ENCODE assay signal across 8 mouse cellular contexts in genomic region chr1:86532362-86533051, GRCm38 (mm10). TPM values are rescaled to one million over a fixed set of nuclear protein-coding genes. Genes with fewer than 3 reads are reported as not detected.
DNase-seq lines count a peak whose midpoint lies in the region; ATAC-seq and TF ChIP-seq lines count a peak whose summit lies in the region.

No protein-coding gene starts in this region.

- no peaks in the 10 kb centered on the region for H3K9me3 ChIP-seq in heart, embryonic 11.5 days (replicated peaks; ENCODE audit: control insufficient read depth, low read length)
- H3K9me3 ChIP-seq in kidney, embryonic 15.5 days (replicated peaks): no peaks in the 10 kb centered on the region

- H3K27me3 ChIP-seq in heart, embryonic 11.5 days (ENCODE audit: control insufficient read depth, insufficient read depth, low read length): no peaks in the 10 kb centered on the region
- no peaks in the 10 kb centered on the region for H3K27me3 ChIP-seq in kidney, embryonic 15.5 days

- no peak overlapping the region for H3K4me3 ChIP-seq in bone marrow macrophage, adult 2 months (ENCODE audit: insufficient read depth, low read length)
- H3K4me3 ChIP-seq in embryonic fibroblast, embryonic 13.5 days (ENCODE audit: insufficient read depth, low read length): no peak overlapping the region
- no peak overlapping the region for H3K4me3 ChIP-seq in heart, embryonic 11.5 days (ENCODE audit: low read depth, low read length)
- no peak overlapping the region for H3K4me3 ChIP-seq in kidney, embryonic 15.5 days (replicated peaks)

- TF ChIP-seq CTCF in bone marrow macrophage, adult 2 months (IDR thresholded peaks at IDR 0.05; ENCODE audit: low read depth, low read length): peak; percentile 81
- TF ChIP-seq CTCF in embryonic fibroblast, embryonic 13.5 days (IDR thresholded peaks at IDR 0.05; ENCODE audit: borderline replicate concordance, insufficient read depth, low read length): peak; percentile 65; the same call in 1 of the 2 replicates

- H3K4me1 ChIP-seq in bone marrow macrophage, adult 2 months (ENCODE audit: control insufficient read depth, insufficient read depth, low read length): peaks cover 2% of the 10 kb centered on the region; the same call in 1 of the 2 replicates
- H3K4me1 ChIP-seq in embryonic fibroblast, embryonic 13.5 days (ENCODE audit: control insufficient read depth, insufficient read depth, low read length): peaks cover 7% of the 10 kb centered on the region; the same call in 1 of the 2 replicates
- H3K4me1 ChIP-seq in heart, embryonic 11.5 days (ENCODE audit: control insufficient read depth, insufficient read depth, low read length): peaks cover 23% of the 10 kb centered on the region
- peaks cover 30% of the 10 kb centered on the region for H3K4me1 ChIP-seq in kidney, embryonic 15.5 days

- H3K9ac ChIP-seq in heart, embryonic 11.5 days (ENCODE audit: low read depth, low read length): no peak overlapping the region
- no peak overlapping the region for H3K9ac ChIP-seq in kidney, embryonic 15.5 days

- DNase-seq in A20 (ENCODE audit: low read depth, low spot score): peak; percentile 93
- peak; percentile 95 for DNase-seq in liver
- peak; percentile 87 to 94 for DNase-seq in spleen, postnatal 36 days (ENCODE audit: low spot score in 2 of 2)

- peak; percentile 13; the same call in 1 of the 2 replicates for ATAC-seq in heart, embryonic 11.5 days (replicated peaks; ENCODE audit: insufficient number of reproducible peaks, low FRiP score, low TSS enrichment)
- ATAC-seq in kidney, embryonic 15.5 days (replicated peaks; ENCODE audit: low FRiP score): peak; percentile 50
- ATAC-seq in monocyte, adult 5-6 weeks (replicated peaks; ENCODE audit: insufficient number of reproducible peaks, low FRiP score, low TSS enrichment, poor library complexity, severe bottlenecking): peak; percentile 73

- peak overlapping the region; percentile 46 for H3K4me2 ChIP-seq in heart, embryonic 11.5 days
- H3K4me2 ChIP-seq in kidney, embryonic 15.5 days: peak overlapping the region; percentile 28; the same call in 1 of the 2 replicates

- H3K36me3 ChIP-seq in heart, embryonic 11.5 days (ENCODE audit: control insufficient read depth, insufficient read depth, low read length): peaks cover 6% of the 10 kb centered on the region; the same call in 1 of the 2 replicates
- peaks cover 35% of the 10 kb centered on the region for H3K36me3 ChIP-seq in kidney, embryonic 15.5 days

- WGBS in heart, embryonic 11.5 days (ENCODE audit: insufficient replicate concordance): 27% methylated on average over 11 of the region's 11 CpGs
- WGBS in kidney, embryonic 15.5 days: 24% methylated on average over 11 of the region's 11 CpGs

- no peak overlapping the region for H3K27ac ChIP-seq in bone marrow macrophage, adult 2 months (ENCODE audit: insufficient read depth, low read depth, low read length)
- H3K27ac ChIP-seq in embryonic fibroblast, embryonic 13.5 days (ENCODE audit: insufficient read depth, low read length): no peak overlapping the region
- H3K27ac ChIP-seq in heart, embryonic 11.5 days (ENCODE audit: low read depth, low read length): 0 out of 2 replicates have a peak overlapping the region, but pooled peaks have one; percentile 16
- H3K27ac ChIP-seq in kidney, embryonic 15.5 days: peak overlapping the region; percentile 72

- TF ChIP-seq POLR2A in bone marrow macrophage, adult 2 months (IDR thresholded peaks at IDR 0.05; ENCODE audit: borderline replicate concordance, low read depth, low read length): no peak
- no peak for TF ChIP-seq POLR2A in embryonic fibroblast, embryonic 13.5 days (IDR thresholded peaks at IDR 0.05; ENCODE audit: low read depth, low read length)

RNA-seq across cellular contexts. Expression of gene Ptma, which starts 6.0 kb away (rescaled TPM):
- polyA plus RNA-seq in bone marrow macrophage, adult 2 months (2012; ENCODE audit: insufficient read depth, insufficient read length, missing spikeins): 1,364 and 1,417 TPM in 2 replicates
- polyA plus RNA-seq in embryonic fibroblast, embryonic 13.5 days (2011; ENCODE audit: insufficient read length, low read depth, missing spikeins): 1,524 and 1,625 TPM in 2 replicates
- 1,195 and 1,343 TPM in 2 replicates for polyA plus RNA-seq in heart, embryonic 11.5 days (2014; fragmentation: Nextera tagmentation; extraction: Ambion mirVana)
- polyA plus RNA-seq in kidney, embryonic 15.5 days (2015; fragmentation: Nextera tagmentation; extraction: Ambion mirVana): 2,949 and 3,271 TPM in 2 replicates
- 2,048 to 2,960 TPM (median 2,606 TPM) in 3 replicates for total RNA-seq in monocyte, adult 5-6 weeks (2017)

RNA-seq across cellular contexts. Expression of gene Pde6d, which starts 49.9 kb away (rescaled TPM):
- polyA plus RNA-seq in bone marrow macrophage, adult 2 months (2012; ENCODE audit: insufficient read depth, insufficient read length, missing spikeins): 33.6 and 39.7 TPM in 2 replicates
- polyA plus RNA-seq in embryonic fibroblast, embryonic 13.5 days (2011; ENCODE audit: insufficient read length, low read depth, missing spikeins): 37.0 and 39.9 TPM in 2 replicates
- 71.4 and 71.6 TPM in 2 replicates for polyA plus RNA-seq in heart, embryonic 11.5 days (2014; fragmentation: Nextera tagmentation; extraction: Ambion mirVana)
- polyA plus RNA-seq in kidney, embryonic 15.5 days (2015; fragmentation: Nextera tagmentation; extraction: Ambion mirVana): 61.5 and 64.7 TPM in 2 replicates
- 3.1 to 7.8 TPM (median 4.1 TPM) in 3 replicates for total RNA-seq in monocyte, adult 5-6 weeks (2017)

RNA-seq across cellular contexts. Expression of gene Cops7b, which starts 50.2 kb away (rescaled TPM):
- polyA plus RNA-seq in bone marrow macrophage, adult 2 months (2012; ENCODE audit: insufficient read depth, insufficient read length, missing spikeins): 20.9 and 22.4 TPM in 2 replicates
- polyA plus RNA-seq in embryonic fibroblast, embryonic 13.5 days (2011; ENCODE audit: insufficient read length, low read depth, missing spikeins): 23.0 and 30.0 TPM in 2 replicates
- 27.2 and 30.0 TPM in 2 replicates for polyA plus RNA-seq in heart, embryonic 11.5 days (2014; fragmentation: Nextera tagmentation; extraction: Ambion mirVana)
- polyA plus RNA-seq in kidney, embryonic 15.5 days (2015; fragmentation: Nextera tagmentation; extraction: Ambion mirVana): 42.9 and 43.6 TPM in 2 replicates
- total RNA-seq in monocyte, adult 5-6 weeks (2017): 5.7 to 10.7 TPM (median 8.9 TPM) in 3 replicates

Comparison
In these comparisons a context has a peak if more than half of its experiments do, and no peak if none do; other contexts are left out.
1. H3K27ac ChIP-seq: peak in heart, embryonic 11.5 days (single experiment) and kidney, embryonic 15.5 days (single experiment); none in bone marrow macrophage, adult 2 months (single experiment) and embryonic fibroblast, embryonic 13.5 days (single experiment).
2. ATAC-seq: peak in every context shown above with its lines; median percentile 73 in monocyte, adult 5-6 weeks; 50 in kidney, embryonic 15.5 days; 13 in heart, embryonic 11.5 days.
3. Peak in every context shown above with its lines, with median percentiles within 50 percentile points of each other: DNase-seq.